Mouse (Mus musculus) limb, embryonic 13.5 days (tissue): ENCODE measurements around the gene Urm1. TPM values are rescaled to one million over a fixed set of nuclear protein-coding genes. Genes with fewer than 3 reads are reported as not detected.

Source experiments
- ATAC-seq: fragments of 200-750 bp; cut with Nextera tagmentation; 2 replicates; pipeline ENCODE4 v1.8.0; 2017; ENCODE audit warnings: low read depth, moderate number of reproducible peaks, moderate TSS enrichment; ENCODE audit not compliant: low FRiP score
- H3K27ac ChIP-seq: fragments of 300-500 bp; sonication (generic); 2 replicates; pipeline ENCODE4 v1.5.1; 2015; ENCODE audit warnings: inconsistent platforms, mild to moderate bottlenecking, moderate library complexity
- H3K27me3 ChIP-seq: fragments of 300-500 bp; sonication (generic); 2 replicates; pipeline ENCODE4 v1.6.1; 2015; ENCODE audit warnings: mild to moderate bottlenecking, inconsistent platforms
- H3K36me3 ChIP-seq: fragments of 300-500 bp; sonication (generic); 2 replicates; pipeline ENCODE4 v1.6.1; 2015; ENCODE audit warnings: inconsistent platforms, mild to moderate bottlenecking, moderate library complexity
- H3K4me1 ChIP-seq: fragments of 300-500 bp; sonication (generic); 2 replicates; pipeline ENCODE4 v1.6.1; 2015; ENCODE audit warnings: inconsistent platforms
- H3K4me2 ChIP-seq: fragments of 300-500 bp; sonication (generic); replicated peaks from 2 replicates; pipeline ENCODE4 v1.6.1; 2015; ENCODE audit warnings: inconsistent platforms, mild to moderate bottlenecking, moderate library complexity
- H3K4me3 ChIP-seq: fragments of 300-500 bp; sonication (generic); 2 replicates; pipeline ENCODE4 v1.5.1; 2015; ENCODE audit warnings: moderate library complexity, mild to moderate bottlenecking, inconsistent platforms
- H3K9ac ChIP-seq: fragments of 300-500 bp; sonication (generic); 2 replicates; pipeline ENCODE4 v1.6.1; 2015; ENCODE audit warnings: mild to moderate bottlenecking, inconsistent platforms
- H3K9me3 ChIP-seq: fragments of 300-500 bp; sonication (generic); 2 replicates; pipeline ENCODE4 v1.6.1; 2016; ENCODE audit warnings: inconsistent platforms
- WGBS: fragments of 180-500 bp; shearing (Covaris S2); methylation state at CpG from one replicate; pipeline ENCODE4 v1.1.7; 2015; 5-methylcytosine and 5-hydroxymethylcytosine counted together
- polyA plus RNA-seq: library from polyadenylated mRNA; unstranded; fragments of >200 nt; fragmentation: Nextera tagmentation; extraction: Ambion mirVana; gene quantifications from 2 replicates; pipeline ENCODE4 v1.2.1, GENCODE M21; 2015

Urm1 gene
- polyA plus RNA-seq, 1 experiment from 2014 or later: 27.2 TPM

GRCm38 (mm10) chr2:29802827-29803201 lies 17.1 kb upstream of the Urm1 start:
- 0% methylated on average over 30 of the region's 39 CpGs for whole genome bisulfite sequencing
- peak overlapping the region; percentile 89 for H3K4me3 ChIP-seq

GRCm38 (mm10) chr2:29803400-29803831 lies 16.5 kb upstream of the Urm1 start:
- H3K36me3 ChIP-seq: peaks cover 43% of the 10 kb centered on the region

More at GRCm38 (mm10) chr2:29802827-29803201, 17.1 kb upstream of the Urm1 start:
- Histone ChIP-seq H3K27ac (peak overlapping the region; percentile 76), H3K27me3 (no peaks in the 10 kb centered on the region), H3K36me3 (peaks cover 37% of the 10 kb centered on the region), H3K9ac (peak overlapping the region; percentile 88), H3K4me2 (peak overlapping the region; percentile 85), H3K4me1 (peaks cover 14% of the 10 kb centered on the region), H3K9me3 (no peaks in the 10 kb centered on the region)
- no peak; the same call in none of the 2 replicates for ATAC-seq

GRCm38 (mm10) chr2:29815678-29816371 lies 4.0 kb upstream of the Urm1 start:
- Histone ChIP-seq H3K4me3 (no peak overlapping the region), H3K4me1 (peaks cover 8% of the 10 kb centered on the region; the same call in 1 of the 2 replicates), H3K4me2 (no peak overlapping the region), H3K27me3 (no peaks in the 10 kb centered on the region), H3K27ac (no peak overlapping the region), H3K9me3 (no peaks in the 10 kb centered on the region), H3K9ac (no peak overlapping the region), H3K36me3 (peaks cover 62% of the 10 kb centered on the region)
- no peak for ATAC-seq
- WGBS: 78% methylated on average over 11 of the region's 11 CpGs

More at GRCm38 (mm10) chr2:29803400-29803831, 16.5 kb upstream of the Urm1 start:
- no peaks in the 10 kb centered on the region for H3K9me3 ChIP-seq
- ATAC-seq: no peak
- H3K4me3 ChIP-seq: peak overlapping the region; percentile 89
- H3K27me3 ChIP-seq: no peaks in the 10 kb centered on the region
- H3K4me2 ChIP-seq: peak overlapping the region; percentile 85
- H3K4me1 ChIP-seq: peaks cover 14% of the 10 kb centered on the region
- H3K9ac ChIP-seq: peak overlapping the region; percentile 88
- H3K27ac ChIP-seq: no peak overlapping the region
- 20% methylated on average over 6 of the region's 6 CpGs for WGBS

GRCm38 (mm10) chr2:29817426-29818232 lies 2.2 kb upstream of the Urm1 start:
- no peak overlapping the region for H3K9ac ChIP-seq
- peaks cover 11% of the 10 kb centered on the region; the same call in 1 of the 2 replicates for H3K4me1 ChIP-seq
- no peaks in the 10 kb centered on the region for H3K27me3 ChIP-seq
- no peaks in the 10 kb centered on the region for H3K9me3 ChIP-seq
- peaks cover 44% of the 10 kb centered on the region for H3K36me3 ChIP-seq
- ATAC-seq: peak; percentile 80
- H3K4me2 ChIP-seq: peak overlapping the region; percentile 42
- H3K27ac ChIP-seq: no peak overlapping the region
- H3K4me3 ChIP-seq: no peak overlapping the region
- WGBS: 34% methylated on average over 8 of the region's 8 CpGs

GRCm38 (mm10) chr2:29819363-29819762 lies 512 bp upstream of the Urm1 start:
- H3K4me1 ChIP-seq: peaks cover 11% of the 10 kb centered on the region; the same call in 1 of the 2 replicates
- H3K36me3 ChIP-seq: peaks cover 27% of the 10 kb centered on the region
- no peak for ATAC-seq
- H3K9me3 ChIP-seq: no peaks in the 10 kb centered on the region
- no peaks in the 10 kb centered on the region for H3K27me3 ChIP-seq
- H3K27ac ChIP-seq: no peak overlapping the region
- WGBS: 17% methylated on average over 2 of the region's 2 CpGs
- H3K4me2 ChIP-seq: peak overlapping the region; percentile 83; the same call in 1 of the 2 replicates
- no peak overlapping the region for H3K4me3 ChIP-seq
- H3K9ac ChIP-seq: no peak overlapping the region

GRCm38 (mm10) chr2:29826318-29826925 lies 6.5 kb downstream of the Urm1 start:
- 11% methylated on average over 11 of the region's 11 CpGs for WGBS
- H3K4me1 ChIP-seq: peaks cover 17% of the 10 kb centered on the region
- peak overlapping the region; percentile 80 for H3K9ac ChIP-seq
- ATAC-seq: no peak
- H3K4me2 ChIP-seq: peak overlapping the region; percentile 68
- H3K4me3 ChIP-seq: peak overlapping the region; percentile 96
- H3K9me3 ChIP-seq: no peaks in the 10 kb centered on the region
- no peaks in the 10 kb centered on the region; the same call in 1 of the 2 replicates for H3K36me3 ChIP-seq
- peak overlapping the region; percentile 90 for H3K27ac ChIP-seq
- no peaks in the 10 kb centered on the region for H3K27me3 ChIP-seq

- under 1% methylated on average over 48 of the region's 48 CpGs for WGBS
- Histone ChIP-seq H3K27me3 (no peaks in the 10 kb centered on the region), H3K4me1 (peaks cover 17% of the 10 kb centered on the region), H3K9me3 (no peaks in the 10 kb centered on the region), H3K4me3 (peak overlapping the region; percentile 96), H3K4me2 (peak overlapping the region; percentile 88), H3K9ac (peak overlapping the region; percentile 85), H3K36me3 (no peaks in the 10 kb centered on the region; the same call in 1 of the 2 replicates), H3K27ac (peak overlapping the region; percentile 90)
- peak; percentile 98 for ATAC-seq
Observed at GRCm38 (mm10) chr2:29826926-29827708, 7.2 kb downstream of the Urm1 start.

GRCm38 (mm10) chr2:29827709-29828024 lies 7.8 kb downstream of the Urm1 start:
- H3K27me3 ChIP-seq: no peaks in the 10 kb centered on the region
- no peak overlapping the region for H3K27ac ChIP-seq
- ATAC-seq: no peak; the same call in 1 of the 2 replicates
- peaks cover 3% of the 10 kb centered on the region for H3K36me3 ChIP-seq
- H3K9ac ChIP-seq: peak overlapping the region; percentile 85
- WGBS: 2% methylated on average over 12 of the region's 12 CpGs
- H3K9me3 ChIP-seq: no peaks in the 10 kb centered on the region
- peak overlapping the region; percentile 96 for H3K4me3 ChIP-seq
- peak overlapping the region; percentile 88 for H3K4me2 ChIP-seq
- peaks cover 17% of the 10 kb centered on the region for H3K4me1 ChIP-seq

- no peaks in the 10 kb centered on the region for H3K27me3 ChIP-seq
- H3K4me1 ChIP-seq: peaks cover 15% of the 10 kb centered on the region
- H3K36me3 ChIP-seq: peaks cover 35% of the 10 kb centered on the region
- no peaks in the 10 kb centered on the region for H3K9me3 ChIP-seq
- no peak overlapping the region for H3K27ac ChIP-seq
- ATAC-seq: no peak
- 90% methylated on average over 4 of the region's 4 CpGs for WGBS
- no peak overlapping the region for H3K4me2 ChIP-seq
- H3K9ac ChIP-seq: no peak overlapping the region
- no peak overlapping the region for H3K4me3 ChIP-seq
Observed at GRCm38 (mm10) chr2:29831106-29831505, 11.2 kb downstream of the Urm1 start.

GRCm38 (mm10) chr2:29833796-29834195 lies 13.9 kb downstream of the Urm1 start:
- H3K4me2 ChIP-seq: no peak overlapping the region
- no peak overlapping the region for H3K4me3 ChIP-seq
- H3K27me3 ChIP-seq: no peaks in the 10 kb centered on the region
- no peak overlapping the region for H3K9ac ChIP-seq
- peaks cover 58% of the 10 kb centered on the region for H3K36me3 ChIP-seq
- H3K9me3 ChIP-seq: no peaks in the 10 kb centered on the region
- peaks cover under 1% of the 10 kb centered on the region; the same call in 1 of the 2 replicates for H3K4me1 ChIP-seq
- no peak for ATAC-seq
- H3K27ac ChIP-seq: no peak overlapping the region
- WGBS: over 99% methylated on average over 5 of the region's 5 CpGs

GRCm38 (mm10) chr2:29835391-29835899 lies 15.6 kb downstream of the Urm1 start:
- H3K27me3 ChIP-seq: no peaks in the 10 kb centered on the region
- no peak overlapping the region for H3K27ac ChIP-seq
- ATAC-seq: no peak
- H3K4me2 ChIP-seq: no peak overlapping the region
- H3K36me3 ChIP-seq: peaks cover 70% of the 10 kb centered on the region
- no peaks in the 10 kb centered on the region for H3K9me3 ChIP-seq
- 68% methylated on average over 2 of the region's 2 CpGs for WGBS
- no peaks in the 10 kb centered on the region for H3K4me1 ChIP-seq
- no peak overlapping the region for H3K9ac ChIP-seq
- no peak overlapping the region for H3K4me3 ChIP-seq
